Mouse (Mus musculus): ENCODE data around the gene Cpeb1. TPM values are rescaled to one million over a fixed set of nuclear protein-coding genes. Genes with fewer than 3 reads are reported as not detected.
A peak's percentile ranks its signal among the peaks of the same experiment; 100 is the strongest.

The Cpeb1 gene
- polyA plus RNA-seq, 1 experiment from 2014 or later, result 0.15 TPM

GRCm38 (mm10) chr7:81341563-81341962 lies 113.7 kb downstream of the Cpeb1 start:
- H3K4me2 ChIP-seq, result 0 out of 2 replicates have a peak overlapping the region, but pooled peaks have one; percentile 85
- no peak for ATAC-seq
- 32% methylated on average over 3 of the region's 3 CpGs for WGBS (ENCODE audit: insufficient replicate concordance)

GRCm38 (mm10) chr7:81339783-81340182 lies 115.5 kb downstream of the Cpeb1 start:
- no peak overlapping the region for H3K4me3 ChIP-seq
- ATAC-seq, result no peak
- H3K4me2 ChIP-seq, result no peak overlapping the region
- H3K36me3 ChIP-seq, result peaks cover 96% of the 10 kb centered on the region
- H3K27me3 ChIP-seq (replicated peaks), result no peaks in the 10 kb centered on the region
- peaks cover 31% of the 10 kb centered on the region for H3K4me1 ChIP-seq
- no peaks in the 10 kb centered on the region for H3K9me3 ChIP-seq (replicated peaks)
- H3K27ac ChIP-seq, result no peak overlapping the region
- WGBS (ENCODE audit: insufficient replicate concordance), result 72% methylated on average over 4 of the region's 4 CpGs
- no peak overlapping the region for H3K9ac ChIP-seq

More at GRCm38 (mm10) chr7:81341563-81341962, 113.7 kb downstream of the Cpeb1 start:
- Histone ChIP-seq H3K4me1 (peaks cover 37% of the 10 kb centered on the region), H3K27me3 (replicated peaks) (0 out of 2 replicates have a peak, but pooled peaks cover 2% of the 10 kb centered on the region), H3K27ac (no peak overlapping the region), H3K4me3 (no peak overlapping the region), H3K9ac (no peak overlapping the region), H3K36me3 (peaks cover 79% of the 10 kb centered on the region), H3K9me3 (replicated peaks) (no peaks in the 10 kb centered on the region)

DNA sequence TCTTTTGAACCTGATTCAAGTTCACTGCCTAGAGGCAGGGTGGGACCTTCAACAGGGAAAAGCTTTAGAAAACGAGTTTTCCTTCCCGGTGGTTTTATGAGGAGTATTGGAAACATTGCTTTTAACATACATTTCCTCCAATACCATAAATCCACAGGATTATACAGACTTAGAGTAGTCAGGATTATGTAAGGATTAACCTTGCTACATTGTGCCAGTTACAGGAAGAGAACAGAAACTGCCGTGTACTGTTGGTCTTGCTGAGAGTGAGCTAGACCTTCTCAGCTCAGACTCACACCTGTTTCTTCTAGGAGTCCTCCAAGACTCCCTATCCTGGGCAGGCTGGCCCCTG lies 116.8 kb downstream of the Cpeb1 start:
- ATAC-seq, result no peak
- 83% methylated on average over 3 of the region's 3 CpGs for WGBS (ENCODE audit: insufficient replicate concordance)
- Histone ChIP-seq H3K36me3 (peaks cover 87% of the 10 kb centered on the region), H3K4me3 (no peak overlapping the region), H3K27me3 (replicated peaks) (no peaks in the 10 kb centered on the region), H3K4me1 (peaks cover 21% of the 10 kb centered on the region), H3K9ac (no peak overlapping the region), H3K9me3 (replicated peaks) (no peaks in the 10 kb centered on the region), H3K27ac (no peak overlapping the region), H3K4me2 (no peak overlapping the region)

DNA sequence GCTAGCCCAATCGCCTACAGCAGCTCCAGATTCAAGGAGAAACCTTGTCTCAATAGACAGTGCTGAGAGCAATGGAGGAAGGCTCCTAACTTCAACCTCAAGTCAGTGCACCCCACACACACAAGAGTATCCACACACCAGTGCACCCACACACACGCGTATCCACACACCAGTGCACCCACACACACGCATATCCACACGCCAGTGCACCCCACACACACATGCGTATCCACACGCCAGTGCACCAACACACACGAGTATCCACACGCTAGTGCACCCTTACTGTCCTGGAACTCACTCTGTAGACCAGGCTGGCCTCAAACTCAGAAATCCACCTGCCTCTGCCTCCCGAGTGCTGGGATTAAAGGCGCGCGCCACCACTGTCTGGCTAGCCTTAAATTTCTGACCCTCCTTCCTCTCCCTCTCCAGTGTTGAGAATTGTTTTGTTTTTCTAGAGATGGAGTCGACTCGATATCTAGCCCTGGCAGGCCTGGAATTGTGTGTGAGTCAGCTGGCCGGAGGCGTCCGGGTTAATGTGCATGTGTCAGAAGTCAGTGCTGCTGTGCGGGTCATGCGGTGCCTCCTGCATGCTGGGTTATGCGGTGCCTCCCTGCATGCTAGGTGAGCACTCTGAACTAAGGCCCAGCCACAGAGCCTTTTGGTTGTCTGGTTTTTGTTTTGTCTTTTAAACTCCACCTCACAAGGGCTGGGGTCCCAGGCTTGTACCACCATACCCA lies 117.3 kb downstream of the Cpeb1 start:
- 93% methylated on average over 21 of the region's 21 CpGs for WGBS (ENCODE audit: insufficient replicate concordance)
- H3K27ac ChIP-seq, result no peak overlapping the region
- no peak overlapping the region for H3K9ac ChIP-seq
- no peaks in the 10 kb centered on the region for H3K27me3 ChIP-seq (replicated peaks)
- H3K4me2 ChIP-seq, result no peak overlapping the region
- no peaks in the 10 kb centered on the region for H3K9me3 ChIP-seq (replicated peaks)
- peaks cover 87% of the 10 kb centered on the region for H3K36me3 ChIP-seq
- no peak overlapping the region for H3K4me3 ChIP-seq
- peaks cover 16% of the 10 kb centered on the region for H3K4me1 ChIP-seq
- no peak for ATAC-seq

DNA sequence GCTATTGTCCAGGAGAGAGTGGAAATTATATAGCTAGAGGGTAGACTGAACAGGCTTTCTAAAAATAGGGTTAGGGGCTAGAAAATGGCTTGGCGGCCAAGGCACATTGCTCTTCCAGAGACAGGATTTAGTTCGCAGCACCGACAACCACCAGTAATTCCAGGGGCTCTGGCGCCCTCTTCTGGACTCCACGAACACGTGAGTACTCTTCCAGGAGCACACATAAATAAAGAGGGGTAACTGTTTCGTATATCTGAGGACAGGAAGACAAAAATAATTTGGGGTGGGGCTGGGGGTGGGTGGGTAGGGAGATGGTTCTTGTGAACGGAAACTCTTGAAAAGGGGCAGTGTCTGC lies 118.9 kb downstream of the Cpeb1 start:
- H3K27ac ChIP-seq, result no peak overlapping the region
- no peak for ATAC-seq
- H3K36me3 ChIP-seq, result peaks cover 78% of the 10 kb centered on the region
- WGBS (ENCODE audit: insufficient replicate concordance), result 36% methylated on average over 8 of the region's 8 CpGs
- H3K4me1 ChIP-seq, result peaks cover under 1% of the 10 kb centered on the region
- no peaks in the 10 kb centered on the region for H3K9me3 ChIP-seq (replicated peaks)
- no peak overlapping the region for H3K9ac ChIP-seq
- no peak overlapping the region for H3K4me3 ChIP-seq
- H3K4me2 ChIP-seq, result no peak overlapping the region
- no peaks in the 10 kb centered on the region for H3K27me3 ChIP-seq (replicated peaks)

- peaks cover 3% of the 10 kb centered on the region for H3K4me1 ChIP-seq
- no peak overlapping the region for H3K27ac ChIP-seq
- 79% methylated on average over 18 of the region's 18 CpGs for WGBS (ENCODE audit: insufficient replicate concordance)
- H3K27me3 ChIP-seq (replicated peaks), result no peaks in the 10 kb centered on the region
- no peaks in the 10 kb centered on the region for H3K9me3 ChIP-seq (replicated peaks)
- no peak for ATAC-seq
- H3K9ac ChIP-seq, result no peak overlapping the region
- peaks cover 73% of the 10 kb centered on the region for H3K36me3 ChIP-seq
- no peak overlapping the region for H3K4me3 ChIP-seq
- H3K4me2 ChIP-seq, result no peak overlapping the region
These were observed 119.4 kb downstream of the Cpeb1 start for GRCm38 (mm10) chr7:81335705-81336431.

DNA sequence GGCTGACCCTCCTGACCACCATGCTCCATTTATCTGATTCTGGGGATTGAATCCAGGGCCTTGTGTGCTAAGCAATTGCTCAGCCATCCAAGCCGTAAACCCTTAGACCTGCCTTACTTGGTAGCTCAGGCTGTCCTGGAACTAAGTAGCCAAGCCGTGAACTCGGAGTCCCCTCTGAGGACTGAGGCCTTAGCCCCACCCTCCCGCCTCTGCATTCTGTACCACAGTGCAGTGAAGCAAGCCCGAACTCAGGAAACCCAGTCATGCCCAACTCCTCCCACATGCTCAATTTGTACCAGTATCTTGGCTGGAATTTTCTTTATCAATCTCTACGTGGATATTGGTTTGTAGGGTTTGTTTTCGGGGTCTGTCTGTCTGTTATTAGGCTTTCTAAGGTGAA lies 123.4 kb downstream of the Cpeb1 start:
- no peak for ATAC-seq
- WGBS (ENCODE audit: insufficient replicate concordance), result 71% methylated on average over 7 of the region's 7 CpGs
- Histone ChIP-seq H3K4me3 (no peak overlapping the region), H3K27me3 (replicated peaks) (no peaks in the 10 kb centered on the region), H3K9me3 (replicated peaks) (no peaks in the 10 kb centered on the region), H3K4me2 (no peak overlapping the region), H3K4me1 (peaks cover 14% of the 10 kb centered on the region), H3K36me3 (peaks cover 39% of the 10 kb centered on the region), H3K27ac (no peak overlapping the region), H3K9ac (no peak overlapping the region)

- Histone ChIP-seq H3K27ac (0 out of 2 replicates have a peak overlapping the region, but pooled peaks have one; percentile 14), H3K9ac (no peak overlapping the region), H3K4me1 (peaks cover 25% of the 10 kb centered on the region), H3K36me3 (peaks cover 28% of the 10 kb centered on the region), H3K27me3 (replicated peaks) (no peaks in the 10 kb centered on the region), H3K4me2 (no peak overlapping the region), H3K4me3 (no peak overlapping the region), H3K9me3 (replicated peaks) (no peaks in the 10 kb centered on the region)
- 22% methylated on average over 3 of the region's 3 CpGs for WGBS (ENCODE audit: insufficient replicate concordance)
- no peak for ATAC-seq
These were observed 124.5 kb downstream of the Cpeb1 start for GRCm38 (mm10) chr7:81330767-81331166.

DNA sequence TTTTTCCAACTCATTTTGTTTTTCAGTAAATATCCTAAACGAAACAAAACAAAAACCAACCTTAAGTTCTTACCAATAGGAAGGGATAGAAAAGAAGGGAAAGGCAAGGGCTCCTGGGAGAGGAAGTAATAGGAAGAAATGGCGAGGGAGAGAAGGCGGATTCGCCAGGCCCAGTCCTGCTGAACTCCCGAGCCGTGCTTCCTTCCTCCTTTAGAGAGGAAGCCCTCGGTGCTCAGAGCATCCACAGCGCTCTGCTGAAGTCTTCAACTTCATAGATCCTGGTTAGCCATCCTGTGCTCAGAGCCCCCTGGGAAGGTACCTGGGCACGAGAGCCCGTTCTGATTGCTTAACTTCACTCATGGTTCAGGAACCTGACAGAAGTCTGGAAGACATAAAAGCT lies 127.6 kb downstream of the Cpeb1 start:
- no peak for ATAC-seq
- no peaks in the 10 kb centered on the region for H3K9me3 ChIP-seq (replicated peaks)
- WGBS (ENCODE audit: insufficient replicate concordance), result 49% methylated on average over 10 of the region's 10 CpGs

GRCm38 (mm10) chr7:81326859-81327258 lies 128.4 kb downstream of the Cpeb1 start:
- 57% methylated on average over 6 of the region's 6 CpGs for WGBS (ENCODE audit: insufficient replicate concordance)
- peaks cover 5% of the 10 kb centered on the region; the same call in 1 of the 2 replicates for H3K36me3 ChIP-seq
- H3K4me1 ChIP-seq, result peaks cover 25% of the 10 kb centered on the region
- no peak overlapping the region for H3K27ac ChIP-seq
- H3K4me2 ChIP-seq, result no peak overlapping the region
- no peak overlapping the region for H3K4me3 ChIP-seq
- H3K9me3 ChIP-seq (replicated peaks), result no peaks in the 10 kb centered on the region
- H3K9ac ChIP-seq, result no peak overlapping the region
- no peaks in the 10 kb centered on the region for H3K27me3 ChIP-seq (replicated peaks)
- ATAC-seq, result peak; percentile 76

More for the DNA sequence above, 127.6 kb downstream of the Cpeb1 start:
- Histone ChIP-seq H3K27me3 (replicated peaks) (no peaks in the 10 kb centered on the region), H3K27ac (no peak overlapping the region), H3K4me2 (no peak overlapping the region), H3K9ac (no peak overlapping the region), H3K4me3 (no peak overlapping the region), H3K4me1 (peaks cover 25% of the 10 kb centered on the region), H3K36me3 (peaks cover 8% of the 10 kb centered on the region)

GRCm38 (mm10) chr7:81326043-81326442 lies 129.2 kb downstream of the Cpeb1 start:
- peaks cover 24% of the 10 kb centered on the region for H3K4me1 ChIP-seq
- H3K9me3 ChIP-seq (replicated peaks), result no peaks in the 10 kb centered on the region
- no peak for ATAC-seq
- no peaks in the 10 kb centered on the region for H3K27me3 ChIP-seq (replicated peaks)
- no peak overlapping the region for H3K9ac ChIP-seq
- H3K27ac ChIP-seq, result no peak overlapping the region
- WGBS (ENCODE audit: insufficient replicate concordance), result 61% methylated on average over 12 of the region's 12 CpGs
- H3K4me3 ChIP-seq, result no peak overlapping the region
- no peak overlapping the region for H3K4me2 ChIP-seq
- peaks cover 5% of the 10 kb centered on the region; the same call in 1 of the 2 replicates for H3K36me3 ChIP-seq

DNA sequence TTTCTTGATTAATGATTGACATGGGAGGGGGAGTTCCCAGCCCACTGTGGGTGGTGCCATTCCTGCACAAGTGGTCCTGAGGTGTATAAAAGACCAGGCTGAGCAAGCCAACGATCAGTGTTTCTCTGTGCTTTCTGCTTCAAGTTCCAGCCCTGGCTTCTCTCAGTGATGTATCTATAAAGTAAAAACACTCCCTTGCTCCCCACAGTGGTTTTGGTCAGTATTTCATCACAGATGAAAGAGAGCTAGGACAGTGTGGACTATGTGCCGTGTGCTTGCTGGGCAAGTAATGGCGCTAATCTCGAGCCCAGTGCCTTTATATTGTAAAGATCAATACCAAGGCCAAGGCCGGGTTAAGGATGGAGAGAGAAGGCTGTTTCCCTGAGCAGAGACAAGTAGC lies 133.5 kb downstream of the Cpeb1 start:
- 66% methylated on average over 5 of the region's 5 CpGs for WGBS (ENCODE audit: insufficient replicate concordance)
- Histone ChIP-seq H3K27ac (no peak overlapping the region), H3K36me3 (no peaks in the 10 kb centered on the region), H3K4me3 (no peak overlapping the region), H3K27me3 (replicated peaks) (no peaks in the 10 kb centered on the region), H3K4me2 (no peak overlapping the region), H3K4me1 (peaks cover 9% of the 10 kb centered on the region), H3K9ac (no peak overlapping the region), H3K9me3 (replicated peaks) (no peaks in the 10 kb centered on the region)
- ATAC-seq, result 0 out of 2 replicates have a peak, but pooled peaks have one; percentile 27

Data from liver, embryonic 12.5 days (tissue).